Mouse (Mus musculus): Measurements from ENCODE around the gene Glb1.

Gene Glb1

DNA sequence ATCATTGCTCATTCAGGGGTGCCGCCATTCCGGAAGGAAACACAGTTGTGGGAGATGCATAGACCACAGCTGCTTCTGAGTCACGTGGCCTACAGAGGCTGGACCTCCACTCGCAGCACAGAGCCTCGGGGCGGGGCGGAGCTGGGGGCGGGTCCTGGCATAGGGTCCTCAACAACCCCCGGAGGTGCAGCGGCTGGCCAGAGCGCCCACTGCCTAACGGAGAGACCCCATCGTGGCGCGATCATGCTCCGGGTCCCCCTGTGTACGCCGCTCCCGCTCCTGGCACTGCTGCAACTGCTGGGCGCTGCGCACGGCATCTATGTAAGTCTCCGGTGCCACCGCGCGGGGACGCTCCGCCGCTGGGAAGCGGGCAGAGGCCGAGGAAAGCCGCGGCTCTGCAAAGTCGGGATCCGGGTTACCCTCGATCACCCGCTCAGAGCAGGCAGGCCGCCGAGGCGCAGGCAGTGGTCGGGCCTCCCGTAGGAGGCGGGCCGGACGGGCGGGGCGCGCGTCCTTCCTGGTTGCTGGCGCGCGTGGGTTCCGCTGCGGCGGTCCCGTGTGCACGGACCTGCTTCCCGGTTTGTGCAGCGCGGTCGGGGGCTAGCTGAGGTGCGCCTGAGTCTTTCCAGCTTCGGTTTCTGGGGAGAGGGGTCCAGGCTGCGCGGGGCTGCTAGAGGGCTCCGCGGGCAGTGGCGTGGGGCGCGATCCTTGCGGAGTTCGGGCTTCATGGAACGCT is at the start of gene Glb1, which contains the start of gene Tmppe:
TSS of gene Glb1 (plus strand) at position 128 of the 736 bp plus-strand sequence.
TSS of gene Tmppe (plus strand) at position 157 of the 736 bp plus-strand sequence.
- no peak for TF ChIP-seq GATA4 (IDR thresholded peaks at IDR 0.05; ENCODE audit: insufficient replicate concordance, low read length)

DNA sequence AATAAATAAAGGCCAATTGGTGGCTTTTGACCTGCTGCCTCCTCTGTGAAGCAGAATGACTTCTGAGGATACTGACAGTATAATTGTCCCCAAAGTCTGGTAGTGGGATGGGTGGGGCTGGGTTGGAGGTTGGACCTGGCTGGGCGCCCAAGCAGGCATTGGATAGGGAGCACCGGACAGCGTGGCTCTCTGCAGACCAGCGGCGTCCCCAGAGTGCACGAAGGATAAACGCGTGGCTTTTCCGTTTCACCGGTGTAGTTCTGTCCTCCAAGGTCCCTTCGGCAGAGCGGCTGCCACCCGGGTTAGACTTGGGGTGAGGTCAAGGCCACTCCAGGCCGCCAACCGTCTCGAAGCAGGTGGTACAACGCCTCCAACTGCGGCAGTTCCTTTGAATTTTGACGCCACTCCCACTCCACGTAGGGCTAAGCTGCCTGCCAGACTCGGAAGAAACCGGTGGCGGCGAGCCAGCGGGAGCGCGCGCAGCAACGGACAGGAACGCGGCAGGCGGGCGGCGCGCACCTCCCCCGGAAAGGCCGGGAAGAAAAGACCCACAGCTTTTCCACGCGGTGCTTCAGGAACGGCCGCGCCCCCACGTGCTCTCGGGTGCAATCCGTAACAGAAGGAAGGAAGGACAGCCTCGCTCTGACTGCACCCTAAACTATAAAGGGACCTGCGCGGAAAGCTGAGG is 32.9 kb upstream of the Glb1 start:
- no peak for TF ChIP-seq GATA4 (IDR thresholded peaks at IDR 0.05; ENCODE audit: insufficient replicate concordance, low read length)

DNA sequence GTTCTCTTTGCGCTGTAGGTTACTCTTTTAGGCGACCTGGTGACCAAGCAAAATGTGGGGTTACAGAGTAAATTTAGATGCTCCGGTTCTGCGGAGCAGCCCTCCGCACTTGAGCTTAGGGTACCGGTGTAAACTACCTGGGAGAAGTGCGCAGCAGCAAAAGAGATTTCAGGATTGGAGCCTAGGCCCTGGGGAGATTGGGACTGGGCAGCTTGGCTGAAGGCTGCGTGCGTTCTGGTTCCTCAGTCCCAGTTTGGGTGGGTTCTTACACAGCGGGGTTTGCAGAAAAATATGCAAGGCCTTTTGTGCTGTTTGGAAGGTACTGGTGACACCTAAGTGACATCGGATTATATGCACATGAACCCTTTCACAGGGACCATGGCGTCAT is 32.4 kb upstream of the Glb1 start:
- no peak for TF ChIP-seq GATA4 (IDR thresholded peaks at IDR 0.05; ENCODE audit: insufficient replicate concordance, low read length)

DNA sequence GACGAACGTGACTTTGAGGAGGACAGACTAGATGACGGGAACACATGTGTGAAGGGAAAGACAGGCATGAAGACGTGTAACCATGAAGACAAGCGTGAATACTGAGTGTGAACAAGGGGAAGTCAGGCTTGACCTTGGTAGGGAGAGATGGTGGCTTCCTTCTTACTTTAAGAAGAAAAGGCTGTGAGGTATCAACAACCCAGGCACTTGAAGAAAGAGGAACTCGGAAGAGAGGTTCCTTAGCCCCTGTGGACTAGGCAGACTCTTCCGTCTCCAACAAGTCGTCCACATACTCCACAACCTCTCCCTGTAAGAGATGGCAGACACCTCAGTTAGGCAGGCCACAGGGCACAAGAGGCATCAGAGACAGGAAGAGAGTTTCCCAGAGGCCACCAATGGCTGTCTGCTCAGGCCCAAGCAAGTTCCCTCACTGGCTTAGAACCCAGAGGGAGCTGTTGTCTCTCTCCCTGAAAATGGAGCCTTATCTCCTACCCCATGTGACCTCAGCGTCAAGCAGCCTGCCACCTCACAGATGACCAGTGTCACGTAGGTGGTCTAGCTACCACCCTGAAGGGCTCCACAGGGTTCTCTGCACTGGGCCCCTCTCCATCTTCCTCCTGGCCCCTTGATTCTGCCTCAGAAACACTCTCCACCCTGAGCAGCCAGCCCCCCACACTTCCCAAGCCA is 25.5 kb upstream of the Glb1 start:
- no peak for TF ChIP-seq GATA4 (IDR thresholded peaks at IDR 0.05; ENCODE audit: insufficient replicate concordance, low read length)

DNA sequence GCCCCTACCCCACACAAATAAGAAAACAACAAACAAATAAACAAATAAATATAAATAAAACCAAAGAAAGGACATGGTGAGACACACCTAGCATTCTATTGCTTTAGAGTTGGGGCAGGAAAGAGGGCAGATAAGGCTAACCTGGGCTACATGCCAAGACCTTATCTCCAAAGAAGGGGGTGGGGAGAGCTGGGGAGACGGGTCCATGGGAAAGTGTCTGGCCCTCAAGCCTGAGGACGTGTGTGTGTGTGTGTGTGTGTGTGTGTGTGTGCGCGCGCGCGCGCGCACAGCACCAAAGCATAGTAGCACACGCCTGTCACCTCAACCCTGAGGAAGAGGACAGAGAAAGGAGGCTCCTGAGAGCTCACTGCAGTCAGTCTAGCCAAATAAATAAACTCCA is 23.7 kb upstream of the Glb1 start:
- no peak for TF ChIP-seq GATA4 (IDR thresholded peaks at IDR 0.05; ENCODE audit: insufficient replicate concordance, low read length)

DNA sequence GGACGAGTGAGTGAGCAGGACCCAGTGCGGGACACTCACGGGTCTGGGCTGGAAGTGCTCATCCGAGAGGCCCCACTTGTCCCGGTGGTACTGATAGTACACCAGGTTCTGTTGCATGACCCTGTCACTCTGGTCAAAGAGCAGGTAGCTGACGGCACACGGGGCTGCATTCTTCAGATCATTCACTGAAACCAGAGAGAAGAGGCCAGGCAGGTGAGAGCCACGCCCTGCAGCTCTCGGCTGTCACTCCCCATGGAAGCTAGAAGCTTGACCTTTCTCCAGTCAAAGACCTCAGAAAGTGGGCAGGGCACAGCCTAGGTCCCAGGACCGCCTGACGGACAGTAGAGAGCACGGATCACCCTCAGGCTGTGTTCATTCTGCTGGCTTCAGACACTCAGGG is 21.0 kb upstream of the Glb1 start:
- TF ChIP-seq GATA4 (IDR thresholded peaks at IDR 0.05; ENCODE audit: insufficient replicate concordance, low read length) = no peak

DNA sequence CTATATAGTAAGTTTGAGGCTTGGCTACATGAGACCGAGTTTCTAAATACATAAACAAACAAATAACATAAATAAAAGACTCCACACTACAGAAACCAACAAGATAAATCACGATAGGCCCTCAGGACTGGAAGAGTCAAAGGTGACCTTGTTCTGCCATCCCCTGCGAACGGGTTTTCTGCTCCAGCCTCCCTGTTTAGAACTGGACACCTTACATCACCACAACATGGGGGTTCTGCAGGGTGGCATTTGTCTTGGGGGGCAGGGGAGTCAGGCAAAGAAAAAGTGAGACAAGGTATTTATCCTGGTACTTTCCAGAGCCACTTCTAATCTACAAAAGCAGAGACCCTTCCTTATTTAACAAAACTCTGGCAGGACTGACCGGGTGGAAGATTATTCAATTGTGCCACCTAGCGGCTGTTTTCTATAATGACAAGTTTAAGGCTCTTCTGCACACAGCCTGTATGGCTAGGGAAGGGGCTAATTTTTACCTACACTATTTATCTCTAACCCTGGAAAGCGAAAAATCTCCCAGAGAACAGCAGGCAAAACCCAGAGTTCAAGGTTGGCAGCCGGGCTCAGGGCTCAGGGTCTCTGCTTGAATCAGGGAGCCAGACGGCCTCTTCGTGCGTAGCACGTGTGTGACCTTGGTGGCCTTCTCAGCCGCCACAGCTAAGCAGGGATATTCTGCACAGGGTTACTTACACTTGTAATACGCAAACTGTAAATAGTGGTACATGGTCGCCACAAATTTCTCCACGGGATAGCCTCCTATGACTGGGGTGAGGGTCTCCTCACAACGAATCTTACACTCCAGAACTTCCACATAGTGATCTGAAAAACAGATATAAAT is 19.8 kb upstream of the Glb1 start:
- no peak for TF ChIP-seq GATA4 (IDR thresholded peaks at IDR 0.05; ENCODE audit: insufficient replicate concordance, low read length)

DNA sequence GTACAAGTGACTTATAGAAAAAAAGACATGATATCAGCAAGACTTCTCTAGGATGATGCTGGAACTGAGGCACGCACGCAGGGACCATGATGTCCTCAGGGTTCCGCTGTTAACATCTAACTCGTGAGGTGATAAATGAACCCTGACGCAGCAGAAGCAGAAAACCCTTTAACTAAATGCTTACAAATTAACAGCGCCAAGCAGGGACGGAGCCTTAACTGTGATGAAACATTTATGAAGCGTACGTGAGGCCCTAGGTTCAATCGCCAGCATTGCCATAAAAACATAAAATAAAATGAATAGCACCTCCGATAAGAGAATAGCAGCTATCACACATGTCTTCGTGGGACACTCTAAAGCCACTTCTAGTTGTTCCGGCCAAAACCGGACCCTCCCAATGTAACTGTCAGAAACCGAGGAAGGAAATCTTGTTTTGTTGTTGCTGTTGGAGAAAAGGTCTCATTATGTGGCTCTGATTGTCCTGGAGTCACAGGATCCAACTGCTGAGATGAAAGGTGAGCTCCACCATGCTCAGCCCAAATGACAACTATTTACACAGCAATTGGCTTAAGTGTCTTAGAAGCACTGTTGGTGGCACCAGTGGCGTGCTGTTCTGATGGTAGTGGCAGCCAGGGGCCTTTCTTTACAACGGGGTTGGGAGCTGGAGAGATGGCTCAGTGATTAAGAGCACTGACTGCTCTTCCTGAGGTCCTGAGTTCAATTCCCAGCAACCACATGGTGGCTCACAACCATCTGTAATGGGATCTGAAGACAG is 17.8 kb upstream of the Glb1 start:
- no peak for TF ChIP-seq GATA4 (IDR thresholded peaks at IDR 0.05; ENCODE audit: insufficient replicate concordance, low read length)

DNA sequence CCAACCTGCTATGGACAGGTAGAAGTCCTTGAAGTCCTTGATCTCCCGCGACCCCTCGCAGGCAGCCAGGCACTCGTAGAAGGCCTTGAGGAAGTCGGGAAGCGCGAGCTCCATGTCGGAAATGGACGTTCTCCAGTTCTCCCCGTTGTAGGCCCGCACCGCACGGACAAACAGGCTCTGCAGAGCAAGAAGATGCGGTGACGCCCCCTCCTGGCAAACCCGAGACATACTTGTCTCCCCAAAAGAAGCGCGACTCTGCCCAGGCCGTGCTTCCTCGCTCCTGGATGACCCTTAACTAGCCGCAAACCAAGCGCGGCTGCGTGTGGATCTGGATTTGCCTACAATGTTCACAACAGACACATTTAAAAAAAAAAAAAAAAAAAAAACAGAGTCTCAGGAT is 16.2 kb upstream of the Glb1 start:
- TF ChIP-seq GATA4 (IDR thresholded peaks at IDR 0.05; ENCODE audit: insufficient replicate concordance, low read length) = no peak

DNA sequence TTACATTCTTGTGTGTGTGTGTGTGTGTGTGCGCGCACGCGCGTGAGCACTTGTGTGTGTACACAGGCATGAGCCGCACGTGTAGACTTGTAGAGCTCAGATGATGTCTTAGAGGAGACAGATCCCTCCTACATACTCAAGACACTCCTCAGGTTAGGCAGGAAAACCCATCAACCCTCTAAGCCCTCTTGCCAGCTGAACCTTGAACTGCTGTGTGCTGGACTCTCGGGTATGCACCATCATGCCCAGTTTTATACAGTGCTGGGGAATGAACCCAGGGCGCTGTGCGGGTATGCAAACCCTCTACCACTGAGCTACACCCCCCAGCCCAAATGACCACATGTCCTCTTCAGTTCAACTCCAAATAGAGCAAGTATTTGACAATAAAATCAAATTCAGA is 15.7 kb upstream of the Glb1 start:
- TF ChIP-seq GATA4 (IDR thresholded peaks at IDR 0.05; ENCODE audit: insufficient replicate concordance, low read length) = no peak

DNA sequence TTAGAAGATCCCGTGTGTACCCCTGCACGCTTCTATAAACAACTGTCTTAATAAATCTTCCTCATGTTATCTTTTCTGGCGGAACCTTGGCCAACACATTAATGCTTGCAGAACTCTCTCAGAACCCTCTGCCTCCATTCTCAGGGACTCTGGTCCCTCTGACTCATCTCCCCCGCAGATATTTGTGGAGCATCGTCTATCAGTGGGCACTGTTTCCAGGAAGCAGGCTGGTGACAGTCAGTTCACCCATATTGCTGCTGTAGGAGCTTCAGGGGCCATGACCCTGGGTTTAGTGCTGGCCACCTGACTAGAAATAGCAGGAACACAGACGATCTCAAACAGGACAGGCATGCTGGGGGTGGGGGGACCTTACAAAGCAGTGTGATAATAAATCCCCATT is 13.8 kb upstream of the Glb1 start:
- TF ChIP-seq GATA4 (IDR thresholded peaks at IDR 0.05; ENCODE audit: insufficient replicate concordance, low read length) = no peak

DNA sequence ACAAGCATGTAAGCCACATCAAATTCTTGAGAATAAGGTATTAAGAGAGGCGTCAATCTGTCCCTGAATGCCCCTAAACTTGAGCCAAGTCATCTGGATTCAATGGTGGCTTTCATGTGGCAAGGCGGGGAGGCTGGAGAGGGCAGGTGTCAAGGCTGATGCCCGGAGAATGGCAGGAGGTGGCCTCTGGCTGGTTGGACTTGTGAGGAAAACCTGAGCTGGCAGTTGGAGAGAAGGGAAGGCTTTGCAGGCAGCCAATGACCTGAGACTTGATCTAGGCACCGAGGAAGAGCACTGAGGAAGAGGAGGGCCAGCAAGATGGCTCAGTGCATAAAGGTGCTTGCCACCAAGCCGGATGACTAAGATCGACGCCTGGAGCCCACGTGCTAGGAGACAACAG is 12.6 kb upstream of the Glb1 start:
- TF ChIP-seq GATA4 (IDR thresholded peaks at IDR 0.05; ENCODE audit: insufficient replicate concordance, low read length) = no peak

DNA sequence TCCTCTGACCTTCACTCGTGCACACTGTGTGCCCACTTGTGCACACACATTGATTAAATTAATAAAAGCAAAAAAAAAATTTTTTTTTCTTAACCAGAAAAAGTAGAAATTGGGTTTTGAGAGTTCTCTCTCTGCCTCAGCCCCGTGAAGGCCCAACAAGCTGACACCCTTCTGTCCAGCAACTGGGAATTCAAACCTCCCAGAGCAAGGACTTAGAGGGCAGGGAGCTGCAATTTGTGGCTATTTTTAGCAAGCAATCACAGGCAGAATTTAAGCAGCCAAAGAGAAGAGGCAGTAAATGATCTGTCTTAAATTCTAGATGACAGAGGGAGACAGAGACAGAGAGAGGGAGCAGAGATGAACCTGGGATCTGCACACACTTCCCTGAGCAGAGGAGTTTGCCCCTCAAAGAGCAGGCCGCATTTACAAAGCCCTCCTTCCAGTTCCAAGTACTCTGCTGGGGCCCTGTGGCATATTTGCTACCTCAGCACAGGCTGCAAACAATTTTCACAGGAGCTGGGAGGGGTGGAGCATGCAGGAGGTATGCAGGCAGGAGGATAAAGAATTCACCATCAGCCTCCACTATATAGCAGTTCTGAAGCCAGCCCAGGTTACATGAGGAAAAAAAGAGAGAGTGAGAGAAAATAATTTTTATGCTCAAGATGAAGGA is 12.0 kb upstream of the Glb1 start:
- no peak for TF ChIP-seq GATA4 (IDR thresholded peaks at IDR 0.05; ENCODE audit: insufficient replicate concordance, low read length)

DNA sequence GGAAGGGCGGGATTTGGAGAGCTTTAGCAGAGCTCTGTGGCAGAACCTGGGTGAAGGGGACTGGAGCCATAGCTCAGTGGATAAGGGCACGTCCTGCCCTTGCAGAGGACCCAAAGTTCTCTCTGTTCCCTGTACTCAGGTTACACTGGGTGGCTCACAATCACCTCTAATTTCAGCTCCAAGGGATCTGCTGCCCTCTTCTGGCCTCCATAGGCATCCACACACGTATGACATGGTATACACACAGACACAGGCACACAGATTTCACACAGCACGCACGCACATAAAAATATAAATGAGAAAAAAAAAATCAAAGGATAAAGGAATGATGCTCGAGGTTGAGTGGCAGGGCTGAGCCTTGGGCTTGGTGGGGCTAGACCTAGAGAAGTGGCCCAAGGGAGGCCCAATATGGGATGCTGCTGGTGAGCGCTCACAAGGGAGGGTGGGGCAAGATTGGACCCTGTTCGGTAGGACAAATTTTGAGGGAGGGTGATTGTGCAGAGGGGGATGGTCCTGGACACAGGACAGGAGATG is 11.4 kb upstream of the Glb1 start:
- no peak for TF ChIP-seq GATA4 (IDR thresholded peaks at IDR 0.05; ENCODE audit: insufficient replicate concordance, low read length)

All from liver, adult (tissue).